Mouse (Mus musculus) stomach, adult 2 months (tissue): Measurements from ENCODE around the gene Fcnb. TPM values are rescaled to one million over a fixed set of nuclear protein-coding genes. Genes with fewer than 3 reads are reported as not detected.

Experiments
- polyA plus RNA-seq: library from polyadenylated mRNA; depleted of rRNA; stranded (reverse); fragments of >200 nt; gene quantifications from 2 replicates; pipeline ENCODE4 v1.2.3, GENCODE M21; 2012; rRNA removed

Gene Fcnb
- polyA plus RNA-seq: not detected in 2 replicates

GRCm38 (mm10) chr2:28084768-28085167 is at the start of gene Fcnb:
TSS of gene Fcnb (minus strand) at chr2:28084885.

Other genes starting within 250 kb of the Fcnb start
- 11.4 and 12.0 TPM in 2 replicates for gene Col5a1, start 198.5 kb downstream of the Fcnb start, polyA plus RNA-seq
- 9.1 and 15.4 TPM in 2 replicates for gene Olfm1, start 108.1 kb upstream of the Fcnb start, polyA plus RNA-seq